Mouse (Mus musculus): ENCODE data around the gene Gpc1.

Gpc1 gene

GRCm38 (mm10) chr1:92831188-92832001 is at the start of gene Gpc1:
Gene Gpc1, plus strand, starts transcription at chr1:92831645.
- peak; percentile 68 to 79 for DNase-seq (ENCODE audit: low spot score in 2 of 2)

DNA sequence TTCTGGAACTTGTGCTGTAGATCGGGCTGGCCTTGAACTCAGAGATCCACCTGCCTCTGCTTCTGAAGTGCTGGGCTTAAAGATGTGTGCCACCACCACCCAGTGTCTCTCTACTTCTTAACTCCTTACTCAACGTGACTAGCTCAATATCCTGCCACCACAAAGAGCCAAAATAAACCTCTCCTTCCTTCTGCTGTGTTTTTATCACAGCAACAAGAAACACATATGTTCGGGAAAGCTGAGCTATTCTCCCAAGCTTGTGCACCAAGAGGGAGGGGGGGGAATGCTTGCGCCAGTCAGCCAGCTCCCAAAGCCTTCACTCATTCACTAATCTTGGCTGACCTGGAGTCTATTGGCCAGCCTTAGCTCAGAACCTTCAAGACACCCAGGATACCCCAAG is 49.6 kb upstream of the Gpc1 start:
- no peak for DNase-seq (ENCODE audit: low spot score in 2 of 2)

DNA sequence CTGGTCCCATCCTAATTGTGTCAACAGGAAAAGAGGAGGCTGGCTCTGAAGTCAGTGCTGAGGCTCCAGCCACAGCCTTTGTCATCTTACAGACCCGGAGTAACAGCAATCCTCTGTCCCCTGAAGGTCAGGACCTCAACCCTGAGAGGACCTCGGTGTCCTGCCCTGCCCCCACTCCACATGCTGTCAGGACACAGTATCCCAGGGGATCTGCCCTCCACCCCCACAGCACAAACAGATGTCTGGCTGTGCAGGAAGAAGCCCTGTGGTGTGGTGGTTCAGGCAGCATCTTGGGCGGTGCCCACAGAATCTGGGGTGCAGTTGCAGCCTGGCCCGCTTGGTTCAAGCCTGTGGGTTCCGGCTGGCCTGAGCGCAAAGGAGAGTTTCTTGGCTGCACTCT is 48.9 kb upstream of the Gpc1 start:
- DNase-seq (ENCODE audit: low spot score in 2 of 2): no peak

GRCm38 (mm10) chr1:92787221-92787620 is 44.2 kb upstream of the Gpc1 start:
- DNase-seq (ENCODE audit: low spot score in 2 of 2): no peak

- no peak for DNase-seq (ENCODE audit: low spot score in 2 of 2)
Measured at GRCm38 (mm10) chr1:92788049-92788448, 43.4 kb upstream of the Gpc1 start.

DNA sequence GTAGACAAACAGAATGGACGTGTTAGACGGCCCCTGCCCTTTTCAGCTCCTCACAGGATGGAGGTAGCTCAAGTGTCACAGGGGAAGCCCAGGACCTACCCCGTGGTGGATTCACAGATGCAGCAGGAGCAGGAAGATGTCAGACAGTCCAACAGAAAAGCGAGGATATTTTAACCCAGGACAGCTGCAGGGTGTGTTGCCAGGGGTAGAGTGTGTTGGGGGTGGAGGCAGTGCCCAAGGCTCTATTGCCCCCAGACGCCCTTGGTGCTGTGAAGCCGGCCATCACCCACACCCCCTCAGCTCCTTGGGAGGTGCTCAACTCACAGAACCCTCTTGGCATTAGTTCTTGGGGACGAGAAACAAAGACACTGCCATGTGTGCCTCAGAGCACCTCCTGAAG is 40.8 kb upstream of the Gpc1 start:
- DNase-seq (ENCODE audit: low spot score in 2 of 2): no peak

DNA sequence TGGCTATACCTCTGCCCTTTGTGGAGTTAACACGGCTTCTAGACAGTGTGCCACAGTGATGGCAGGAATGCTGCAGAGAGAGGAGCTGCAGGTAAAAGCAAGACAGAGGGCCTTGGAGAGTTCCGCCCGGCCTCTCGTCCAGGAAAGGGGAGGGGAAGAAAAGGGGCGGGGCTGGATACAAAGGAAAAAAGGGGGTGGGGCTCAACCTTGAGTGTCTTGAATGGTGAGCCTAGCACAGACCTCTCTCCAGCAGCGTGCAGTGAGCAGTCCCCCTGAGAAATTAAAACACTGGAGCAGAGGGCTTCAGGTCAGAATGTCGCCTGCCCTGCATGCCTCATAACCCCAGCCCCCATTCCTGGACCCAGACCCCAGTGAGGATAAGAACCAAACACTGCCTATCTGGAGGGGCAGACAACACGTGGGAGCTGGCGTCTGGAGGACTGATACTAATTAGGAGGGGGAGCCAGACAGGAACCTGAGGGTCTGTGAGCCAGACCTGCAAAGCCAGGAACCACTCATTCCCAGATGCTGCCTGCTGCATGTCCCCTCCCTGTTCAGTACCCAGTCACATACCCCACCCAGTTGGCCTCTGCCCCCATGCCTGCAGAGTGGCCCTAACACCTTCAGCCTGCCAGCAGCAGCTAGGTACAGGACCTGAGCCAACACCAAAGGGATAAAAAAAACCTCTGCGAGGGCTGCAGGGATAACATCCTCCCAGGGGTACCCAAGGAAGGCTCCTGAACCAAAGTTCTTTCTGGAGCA is 40.2 kb upstream of the Gpc1 start:
- no peak for DNase-seq (ENCODE audit: low spot score in 2 of 2)

GRCm38 (mm10) chr1:92793781-92794180 is 37.7 kb upstream of the Gpc1 start:
- no peak for DNase-seq (ENCODE audit: low spot score in 2 of 2)

GRCm38 (mm10) chr1:92798425-92798824 is 33.0 kb upstream of the Gpc1 start:
- DNase-seq (ENCODE audit: low spot score in 2 of 2): no peak

DNA sequence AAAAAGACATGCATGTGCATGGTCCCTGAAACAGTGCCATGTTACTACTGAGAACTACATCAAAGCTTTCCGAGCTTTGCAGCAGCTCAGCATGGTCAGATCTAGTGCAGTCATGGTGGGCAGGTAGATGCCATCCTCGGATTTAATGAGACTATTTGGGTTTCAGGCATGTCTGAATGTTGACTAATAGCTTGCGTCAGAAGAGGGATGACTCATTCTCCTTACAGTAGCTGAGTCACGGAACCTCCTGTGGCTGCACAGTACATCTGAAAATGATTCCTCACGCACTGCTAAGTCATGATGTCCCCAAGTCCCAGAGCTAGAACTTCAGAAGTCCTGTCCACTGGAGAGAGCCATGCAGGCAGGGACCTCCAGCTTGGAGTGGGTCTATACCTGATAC is 31.8 kb upstream of the Gpc1 start:
- no peak for DNase-seq (ENCODE audit: low spot score in 2 of 2)

GRCm38 (mm10) chr1:92802362-92802761 is 29.1 kb upstream of the Gpc1 start:
- DNase-seq (ENCODE audit: low spot score in 2 of 2): peak; percentile 36 to 47

- peak; percentile 31 to 58 for DNase-seq (ENCODE audit: low spot score in 2 of 2)
Measured at GRCm38 (mm10) chr1:92803376-92803775, 28.1 kb upstream of the Gpc1 start.

- no peak for DNase-seq (ENCODE audit: low spot score in 2 of 2)
Measured at GRCm38 (mm10) chr1:92805181-92805580, 26.3 kb upstream of the Gpc1 start.

DNA sequence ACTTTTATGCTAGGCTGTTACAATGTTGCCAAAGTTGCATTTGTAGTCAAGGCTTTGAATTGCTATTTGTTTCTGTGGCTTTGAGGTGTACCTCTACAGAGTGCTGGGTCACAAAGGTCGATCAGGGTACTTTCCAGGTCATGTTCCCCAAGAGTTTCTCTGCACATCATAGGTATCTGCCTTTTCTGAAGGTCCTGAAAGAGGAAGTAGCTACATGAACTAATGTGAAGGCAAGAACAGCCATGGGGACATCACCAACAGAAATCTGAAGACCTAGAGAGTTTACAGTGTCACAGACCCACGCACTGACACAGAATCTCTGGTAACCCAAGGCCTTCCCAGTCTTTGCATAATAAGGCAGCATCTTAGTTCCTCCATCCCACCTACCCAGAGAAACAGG is 25.6 kb upstream of the Gpc1 start:
- DNase-seq (ENCODE audit: low spot score in 2 of 2): peak in 1 of 2 experiments; percentile 32

DNA sequence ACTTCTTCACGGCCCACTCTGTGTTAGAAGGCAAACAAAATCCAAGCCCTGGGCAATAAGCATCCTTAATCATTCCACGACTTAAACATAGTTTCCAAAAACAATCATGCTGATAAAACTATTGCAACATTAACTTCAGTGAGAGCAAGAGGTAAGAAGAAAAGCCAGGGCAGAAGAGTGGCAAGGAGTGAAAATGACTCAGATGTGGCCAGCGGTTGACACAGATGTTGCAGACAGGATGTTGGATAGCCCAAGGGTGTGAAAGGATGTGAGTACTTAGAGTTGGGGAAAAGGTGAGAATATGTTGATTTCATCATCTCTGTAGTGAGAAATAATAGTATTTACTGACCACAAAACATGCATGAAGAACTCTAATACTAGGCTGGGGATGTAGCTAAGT is 24.7 kb upstream of the Gpc1 start:
- DNase-seq (ENCODE audit: low spot score in 2 of 2): peak; percentile 67 to 83

GRCm38 (mm10) chr1:92809621-92810020 is 21.8 kb upstream of the Gpc1 start:
- DNase-seq (ENCODE audit: low spot score in 2 of 2): no peak

DNA sequence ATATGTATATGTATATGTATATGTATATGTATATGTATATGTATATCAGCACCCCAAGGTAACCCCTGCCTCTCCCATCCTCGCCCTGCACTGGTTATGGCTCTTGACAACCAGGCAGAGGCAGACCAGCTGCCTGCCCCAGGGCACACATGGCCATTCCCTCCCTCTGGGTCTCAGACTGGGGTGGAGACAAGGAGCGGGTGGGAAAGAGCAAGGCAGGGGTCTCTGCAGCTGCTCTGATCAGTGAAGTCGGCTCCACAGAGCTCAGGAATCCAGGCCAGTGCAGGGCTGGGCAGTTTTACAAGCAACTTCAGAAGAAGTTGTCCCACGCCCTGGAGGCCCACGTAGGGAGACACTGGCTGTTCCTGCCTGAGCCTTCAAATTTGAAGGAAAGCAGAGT is 17.1 kb upstream of the Gpc1 start:
- no peak for DNase-seq (ENCODE audit: low spot score in 2 of 2)

- DNase-seq (ENCODE audit: low spot score in 2 of 2): no peak
Measured at GRCm38 (mm10) chr1:92815100-92815499, 16.3 kb upstream of the Gpc1 start.

DNA sequence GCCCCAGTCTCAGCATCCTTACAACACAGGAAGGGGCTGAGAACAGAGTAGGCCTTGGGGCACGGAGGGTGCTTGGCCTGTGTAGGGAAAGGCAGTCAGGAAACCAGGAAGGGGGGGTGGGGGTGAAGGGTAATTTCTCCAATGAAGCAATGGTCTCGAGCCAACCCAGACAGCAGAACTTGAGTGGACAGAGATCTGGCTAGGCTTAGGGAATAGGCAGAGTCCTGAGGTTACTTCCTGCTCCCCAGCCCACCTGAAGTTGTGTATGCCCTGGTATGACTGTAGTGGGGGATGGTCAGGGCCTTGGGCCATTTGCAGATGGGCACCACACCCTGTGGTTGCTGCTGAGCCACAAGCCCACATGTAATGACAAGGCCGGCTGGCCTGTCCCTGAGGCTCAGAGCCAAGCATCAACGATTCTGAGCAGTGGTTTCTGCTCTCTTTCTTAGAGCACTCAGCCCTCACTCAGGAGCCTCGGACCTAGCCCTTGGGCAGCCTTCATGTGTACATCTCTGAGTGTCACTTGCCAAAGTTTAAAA is 15.6 kb upstream of the Gpc1 start:
- DNase-seq (ENCODE audit: low spot score in 2 of 2): peak; percentile 47 to 69

- no peak for DNase-seq (ENCODE audit: low spot score in 2 of 2)
Measured at GRCm38 (mm10) chr1:92830626-92831187, 738 bp upstream of the Gpc1 start.

GRCm38 (mm10) chr1:92832011-92833010 is 866 bp downstream of the Gpc1 start:
- DNase-seq (ENCODE audit: low spot score in 2 of 2): peak in 1 of 2 experiments; percentile 34
